Mouse (Mus musculus): Measurements from ENCODE around the gene Chd2.
A peak's percentile ranks its signal among the peaks of the same experiment; 100 is the strongest.
"Not testable (repeated sequence)": the region's sequence is repeated elsewhere in the genome, so short reads cannot be mapped to it uniquely, and the experiment has no call there.

Chd2 gene

GRCm38 (mm10) chr7:73523183-73523582, 18.4 kb downstream of the Chd2 start:
- no peak for DNase-seq (ENCODE audit: extremely low spot score, low spot score)

GRCm38 (mm10) chr7:73521277-73522193, 20.1 kb downstream of the Chd2 start:
- peak; percentile 19 for DNase-seq (ENCODE audit: extremely low spot score, low spot score)

DNA sequence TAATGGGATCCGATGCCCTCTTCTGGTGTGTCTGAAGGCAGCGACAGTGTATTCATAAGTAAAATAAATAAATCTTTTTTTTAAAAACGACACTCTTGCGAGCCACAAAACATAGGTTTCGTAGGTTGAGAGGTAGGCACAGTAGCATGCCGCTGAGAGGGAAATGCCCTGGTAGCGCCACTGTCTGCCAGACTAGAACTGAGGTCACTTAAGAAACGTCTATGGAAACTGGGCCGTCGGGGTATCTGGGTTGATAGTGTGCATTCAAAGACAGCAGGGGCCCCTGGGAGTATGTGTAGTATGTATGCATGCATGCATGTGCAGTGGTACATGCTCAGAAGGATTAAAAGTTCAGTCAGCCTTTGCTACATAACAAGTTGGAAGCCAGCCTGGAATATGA, 21.4 kb downstream of the Chd2 start:
- DNase-seq (ENCODE audit: extremely low spot score, low spot score) = peak; percentile 11

DNA sequence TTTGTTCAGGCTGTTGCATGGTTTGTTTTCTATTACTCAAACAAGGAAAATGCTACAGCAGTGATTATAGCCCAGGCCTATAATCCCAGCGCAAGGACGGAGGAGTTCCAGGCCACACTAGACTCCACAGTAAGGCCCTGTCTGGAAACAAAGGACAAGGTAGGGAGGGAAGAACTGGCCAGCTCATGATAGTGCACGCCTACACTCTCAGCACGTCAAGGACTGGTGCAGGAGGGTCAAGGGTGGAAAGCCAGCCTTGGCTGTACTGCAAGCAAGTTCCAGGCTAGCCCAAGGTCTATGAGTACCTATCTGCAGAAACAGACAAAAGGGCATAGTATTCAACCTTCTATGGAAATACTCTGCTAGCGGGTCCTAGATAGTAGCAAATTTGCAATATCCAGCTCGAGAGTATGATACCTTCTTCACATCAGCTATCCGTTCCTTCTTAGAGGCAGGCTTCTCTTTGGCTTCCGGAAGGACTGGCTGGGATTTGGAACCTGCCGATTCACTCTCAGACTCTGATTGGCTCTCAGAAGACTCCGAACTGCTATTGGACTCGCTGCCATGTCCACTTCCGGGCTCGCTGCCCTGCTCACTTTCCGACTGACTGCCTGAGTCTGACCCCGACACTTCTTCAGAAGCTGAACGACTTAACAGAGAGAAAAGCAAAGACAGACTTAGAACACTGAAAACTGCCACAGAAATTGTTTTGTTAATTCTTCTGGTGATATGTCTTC, 22.4 kb downstream of the Chd2 start:
- DNase-seq (ENCODE audit: extremely low spot score, low spot score) = peak; percentile 12

DNA sequence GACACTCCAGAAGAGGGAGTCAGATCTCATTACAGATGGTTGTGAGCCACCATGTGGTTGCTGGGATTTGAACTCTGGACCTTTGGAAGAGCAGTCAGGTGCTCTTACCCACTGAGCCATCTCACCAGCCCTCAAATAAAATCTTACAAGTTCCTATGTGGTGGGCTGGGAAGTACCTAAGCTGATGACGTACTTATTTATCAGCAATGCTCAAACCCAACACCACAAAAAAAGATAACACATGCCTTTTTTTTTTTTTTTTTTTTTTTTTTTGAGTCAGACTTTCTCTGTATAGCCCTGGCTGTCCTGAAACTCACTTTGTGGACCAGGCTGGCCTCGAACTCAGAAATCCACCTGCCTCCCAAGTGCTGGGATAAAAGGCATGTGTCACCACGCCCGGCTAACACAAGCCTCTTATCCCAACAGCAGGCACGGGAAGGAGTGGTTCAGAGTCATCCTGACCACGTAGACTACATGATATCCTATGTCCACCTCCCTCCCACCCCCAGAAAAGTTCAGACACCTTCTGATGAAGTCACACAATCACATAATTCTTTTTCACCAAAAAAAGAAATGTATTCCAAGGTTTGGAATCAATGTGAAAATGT, 23.2 kb downstream of the Chd2 start:
- DNase-seq (ENCODE audit: extremely low spot score, low spot score) = not testable (repeated sequence)

DNA sequence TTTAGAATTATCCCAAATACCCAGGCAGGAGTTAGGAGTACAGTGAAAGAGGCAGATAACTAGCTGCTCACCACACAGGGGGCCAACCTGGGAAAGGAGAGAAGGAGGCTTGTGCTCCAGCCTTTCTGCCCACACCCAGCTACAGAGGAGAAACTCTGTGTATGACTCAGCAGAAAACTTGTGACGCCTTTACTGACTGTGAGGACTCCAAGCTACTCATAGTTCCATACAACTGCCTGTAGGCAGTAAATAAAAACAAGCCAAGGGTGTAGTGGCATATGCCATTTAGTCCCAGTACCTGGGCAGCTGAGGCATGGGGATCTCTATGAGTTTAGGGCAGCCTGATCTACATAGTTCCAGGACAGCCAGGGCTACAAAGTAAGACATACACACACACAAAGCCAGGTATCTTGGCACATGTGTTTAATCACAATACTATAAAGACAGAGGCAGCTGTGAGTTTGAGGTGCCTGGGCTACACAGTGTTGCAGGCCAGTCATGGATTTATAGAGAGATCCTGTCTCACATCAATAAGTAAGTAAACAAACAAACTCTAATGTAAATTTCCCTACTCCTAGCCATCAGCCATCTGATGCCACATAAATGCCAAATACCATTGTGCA, 24.1 kb downstream of the Chd2 start:
- no peak for DNase-seq (ENCODE audit: extremely low spot score, low spot score)

- DNase-seq (ENCODE audit: extremely low spot score, low spot score) = no peak
Observed at GRCm38 (mm10) chr7:73516820-73517219, 24.8 kb downstream of the Chd2 start.

GRCm38 (mm10) chr7:73514560-73514959, 27.1 kb downstream of the Chd2 start:
- DNase-seq (ENCODE audit: extremely low spot score, low spot score) = no peak

DNA sequence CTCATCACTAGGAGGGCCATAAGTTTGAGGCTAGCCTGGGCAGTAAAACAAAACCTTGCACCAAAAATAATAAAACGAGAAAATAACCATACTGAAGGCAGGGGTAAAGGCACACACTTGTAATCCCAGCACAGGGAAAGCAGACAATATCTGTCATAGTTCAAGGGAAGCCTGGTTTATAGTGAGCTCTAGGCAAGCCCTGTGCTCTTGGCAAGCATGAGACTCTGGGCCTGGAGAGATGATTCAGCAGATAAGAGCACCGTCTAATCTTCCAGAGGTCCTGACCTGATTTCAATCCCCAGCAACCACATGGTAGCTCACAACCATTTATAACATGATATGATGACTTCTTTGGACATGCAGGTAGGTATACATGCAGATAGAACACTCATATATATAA, 29.2 kb downstream of the Chd2 start:
- no peak for DNase-seq (ENCODE audit: extremely low spot score, low spot score)

- no peak for DNase-seq (ENCODE audit: extremely low spot score, low spot score)
Observed at GRCm38 (mm10) chr7:73508688-73509087, 32.9 kb downstream of the Chd2 start.

DNA sequence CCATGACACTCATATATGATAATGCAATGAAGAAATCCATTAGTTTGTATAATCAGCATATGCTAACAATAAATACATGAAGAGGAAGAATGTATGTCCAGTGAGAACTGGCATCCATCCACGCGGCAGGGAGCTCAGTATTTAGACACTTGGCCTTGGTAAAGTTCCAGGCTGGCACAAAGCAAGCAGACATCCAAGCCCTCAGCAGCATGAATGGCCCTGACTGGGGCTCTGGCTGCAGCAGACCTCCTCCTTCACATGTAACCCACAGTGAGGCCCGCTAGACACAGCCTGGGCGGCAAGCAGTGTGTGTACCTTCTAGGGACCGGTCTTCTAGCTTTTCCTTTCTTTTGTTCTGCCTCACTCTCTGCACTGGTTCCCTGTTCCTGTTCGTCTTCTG, 34.1 kb downstream of the Chd2 start:
- no peak for DNase-seq (ENCODE audit: extremely low spot score, low spot score)

GRCm38 (mm10) chr7:73506852-73507251, 34.8 kb downstream of the Chd2 start:
- DNase-seq (ENCODE audit: extremely low spot score, low spot score) = no peak

- DNase-seq (ENCODE audit: extremely low spot score, low spot score) = no peak
Observed at GRCm38 (mm10) chr7:73505266-73505665, 36.4 kb downstream of the Chd2 start.

DNA sequence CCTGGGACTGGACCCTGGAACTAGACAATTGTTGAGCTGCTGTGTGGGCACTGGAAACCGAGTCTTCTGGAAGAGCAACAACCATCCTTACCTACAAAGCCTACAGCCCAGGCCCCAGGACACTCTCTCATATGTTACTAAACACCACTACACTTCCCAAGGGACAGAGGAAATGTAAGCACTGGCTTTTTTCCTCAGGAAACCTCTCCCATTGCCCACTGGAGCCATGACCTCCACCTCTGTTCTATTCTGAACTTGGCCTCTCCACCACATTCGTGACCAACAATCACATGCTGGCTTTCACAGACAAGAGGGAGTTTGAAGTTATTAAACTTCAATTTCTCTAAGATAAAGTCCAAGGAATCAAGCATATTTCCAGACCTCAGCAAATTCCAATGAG, 43.4 kb downstream of the Chd2 start:
- DNase-seq (ENCODE audit: extremely low spot score, low spot score) = no peak

DNA sequence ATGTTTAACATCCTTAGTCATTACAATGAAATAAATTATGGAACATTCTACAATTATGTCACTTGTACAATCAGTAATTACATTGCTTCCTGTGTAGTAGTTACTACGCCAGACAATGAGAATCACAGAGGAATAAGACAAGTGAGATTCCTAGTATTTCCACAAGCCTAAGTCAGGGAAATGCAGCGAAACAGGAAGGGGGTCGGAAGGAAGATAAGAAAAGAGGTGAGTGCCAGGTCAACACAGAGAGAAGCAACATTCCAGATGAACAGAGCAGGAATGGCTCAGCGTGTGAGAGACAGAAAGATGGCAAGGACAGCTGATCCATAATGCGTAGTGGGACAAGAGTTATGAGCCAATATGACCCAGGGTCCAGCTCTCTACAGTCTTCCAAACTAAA, 52.4 kb downstream of the Chd2 start:
- no peak for DNase-seq (ENCODE audit: extremely low spot score, low spot score)

DNA sequence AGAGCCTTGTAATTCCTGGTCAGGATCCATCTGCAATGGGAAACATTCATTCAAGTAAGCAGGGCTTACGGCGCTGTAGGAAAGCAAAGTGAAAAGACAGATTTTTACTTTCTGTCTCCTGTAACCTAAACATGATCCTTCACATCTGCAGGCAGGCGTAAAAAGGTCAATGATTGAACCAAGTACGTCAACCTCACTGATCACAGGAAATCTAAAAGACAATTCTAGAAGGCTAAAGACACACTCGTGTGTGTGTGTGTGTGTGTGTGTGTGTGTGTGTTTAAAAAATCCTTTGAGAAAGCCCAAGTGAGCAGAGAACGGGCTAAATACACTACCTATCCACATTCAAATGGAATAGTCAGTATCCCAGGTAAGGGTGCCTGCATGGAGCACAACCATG, 60.5 kb downstream of the Chd2 start:
- DNase-seq (ENCODE audit: extremely low spot score, low spot score) = no peak

- DNase-seq (ENCODE audit: extremely low spot score, low spot score) = no peak
Observed at GRCm38 (mm10) chr7:73479506-73479905, 62.1 kb downstream of the Chd2 start.

- no peak for DNase-seq (ENCODE audit: extremely low spot score, low spot score)
Observed at GRCm38 (mm10) chr7:73478157-73479058, 63.2 kb downstream of the Chd2 start.

DNA sequence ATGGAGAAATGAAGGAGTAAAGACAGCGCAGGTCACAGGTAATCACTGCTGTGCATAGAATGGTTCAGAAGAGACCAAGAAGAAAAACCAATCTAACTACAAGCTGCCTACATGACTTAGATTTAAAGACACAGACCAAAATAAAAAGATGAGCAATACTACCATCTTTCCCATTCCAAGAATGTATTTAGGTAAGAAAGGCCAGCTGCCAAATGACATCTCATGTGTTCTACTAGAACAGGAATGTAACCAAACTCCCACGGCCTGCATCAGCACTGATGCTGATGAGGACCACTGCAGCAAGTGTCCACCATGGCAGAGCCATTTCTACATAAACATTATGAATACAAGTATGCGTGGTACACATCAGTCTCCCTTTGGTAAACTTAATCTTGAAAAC, 73.9 kb downstream of the Chd2 start:
- no peak for DNase-seq (ENCODE audit: extremely low spot score, low spot score)

- no peak for DNase-seq (ENCODE audit: extremely low spot score, low spot score)
Observed at GRCm38 (mm10) chr7:73463546-73463945, 78.1 kb downstream of the Chd2 start.

DNA sequence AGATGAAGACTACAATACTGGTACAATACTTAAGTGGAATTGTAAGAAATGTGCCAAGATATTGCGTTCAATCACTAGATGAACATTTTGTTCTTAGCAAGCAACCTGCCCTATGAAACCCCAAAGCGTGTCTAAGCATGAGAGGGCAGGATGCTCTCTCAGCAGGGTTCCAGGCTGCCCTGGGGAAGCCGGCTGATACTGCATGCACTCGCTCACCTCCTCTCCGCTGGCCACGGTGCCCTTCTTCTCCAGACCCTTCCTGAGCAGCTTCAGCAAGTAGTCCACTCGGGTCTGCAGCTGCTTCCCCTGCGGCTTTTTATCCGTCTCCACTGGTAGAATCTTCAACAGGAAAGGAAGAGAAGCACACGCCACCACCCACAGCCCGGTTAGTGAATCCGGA, 87.5 kb downstream of the Chd2 start:
- DNase-seq (ENCODE audit: extremely low spot score, low spot score) = no peak
